Mouse (Mus musculus): ENCODE measurements at regions not wholly inside any gene's neighbourhood (a gene's known extent, or its start where the extent isn't known, plus 50 kb on each side); places are given as distances from the start of the nearest gene placed in this dataset.

DNA sequence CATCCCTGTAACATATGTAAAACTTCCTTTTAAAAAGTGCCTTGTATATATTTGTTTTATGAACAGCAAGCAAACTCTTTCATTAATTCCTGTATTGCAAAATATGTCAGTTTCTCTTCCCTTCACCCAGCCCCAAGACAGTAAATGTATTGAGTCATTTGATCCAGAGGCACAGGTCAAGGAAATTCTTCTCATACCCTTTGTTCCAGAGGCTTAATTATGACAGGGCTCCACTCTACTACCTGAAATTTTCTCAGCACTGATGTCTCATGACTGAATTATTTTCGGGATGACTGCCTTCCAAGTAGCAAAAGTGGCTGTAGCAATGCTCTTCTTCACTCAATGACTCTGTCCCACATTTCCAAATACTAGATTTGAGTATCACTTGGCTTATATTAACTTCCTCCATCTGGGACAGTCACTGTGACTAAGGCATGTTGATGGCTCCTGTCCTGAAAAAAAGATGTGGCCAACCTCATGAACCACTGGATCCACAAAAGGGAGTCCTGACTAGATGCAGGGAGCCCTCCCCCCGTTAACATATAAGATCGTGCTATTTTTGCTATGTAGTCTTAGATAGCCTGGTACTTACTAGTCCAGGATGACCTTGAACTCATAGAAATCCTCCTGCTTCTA is 80.3 kb upstream of the Rbpj start:
- Histone ChIP-seq H3K27me3 (replicated peaks; ENCODE audit: low read depth, poor library complexity, severe bottlenecking) (no peaks in the 10 kb centered on the region), H3K4me3 (no peak overlapping the region), H3K27ac (replicated peaks) (no peak overlapping the region), H3K4me1 (peaks cover 11% of the 10 kb centered on the region), H3K9me3 (no peaks in the 10 kb centered on the region), H3K36me3 (replicated peaks) (no peaks in the 10 kb centered on the region)
- WGBS: 84% methylated on average over 3 of the region's 3 CpGs
- no peak for DNase-seq (ENCODE audit: low spot score)

- 92% methylated on average over 2 of the region's 2 CpGs for WGBS
- H3K9me3 ChIP-seq: no peaks in the 10 kb centered on the region
- H3K4me3 ChIP-seq: no peak overlapping the region
Observed at GRCm38 (mm10) chr5:53393571-53393970, 72.4 kb upstream of the Rbpj start.

DNA sequence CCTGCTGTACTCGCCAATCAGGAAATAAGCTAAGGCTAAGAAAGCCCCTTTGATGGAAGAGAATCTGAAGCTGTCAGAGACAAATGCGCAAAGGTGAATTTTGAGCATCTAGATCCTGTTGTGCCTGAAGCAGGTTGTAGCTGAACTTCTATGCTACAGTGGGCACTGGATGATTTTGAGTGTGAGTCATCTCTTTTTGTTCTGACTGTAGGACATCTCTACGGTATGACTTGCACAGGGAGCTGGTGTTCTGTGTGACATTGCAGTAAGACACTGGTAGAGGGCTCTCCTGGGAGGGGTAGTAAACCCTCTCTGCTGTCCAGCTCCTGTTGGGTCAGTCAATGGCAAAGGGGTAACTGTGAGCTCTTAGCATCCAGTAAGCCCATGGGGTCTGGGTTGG is 71.4 kb upstream of the Rbpj start:
- Histone ChIP-seq H3K27me3 (replicated peaks; ENCODE audit: low read depth, poor library complexity, severe bottlenecking) (no peaks in the 10 kb centered on the region), H3K36me3 (replicated peaks) (no peaks in the 10 kb centered on the region), H3K4me3 (no peak overlapping the region), H3K27ac (replicated peaks) (no peak overlapping the region), H3K9me3 (no peaks in the 10 kb centered on the region), H3K4me1 (no peaks in the 10 kb centered on the region)
- no peak for DNase-seq (ENCODE audit: low spot score)
- 84% methylated on average over 3 of the region's 3 CpGs for WGBS

More at GRCm38 (mm10) chr5:53393571-53393970, 72.4 kb upstream of the Rbpj start:
- no peaks in the 10 kb centered on the region for H3K36me3 ChIP-seq (replicated peaks)
- no peak for DNase-seq (ENCODE audit: low spot score)
- no peak overlapping the region for H3K27ac ChIP-seq (replicated peaks)
- no peaks in the 10 kb centered on the region for H3K27me3 ChIP-seq (replicated peaks; ENCODE audit: low read depth, poor library complexity, severe bottlenecking)
- H3K4me1 ChIP-seq: no peaks in the 10 kb centered on the region

DNA sequence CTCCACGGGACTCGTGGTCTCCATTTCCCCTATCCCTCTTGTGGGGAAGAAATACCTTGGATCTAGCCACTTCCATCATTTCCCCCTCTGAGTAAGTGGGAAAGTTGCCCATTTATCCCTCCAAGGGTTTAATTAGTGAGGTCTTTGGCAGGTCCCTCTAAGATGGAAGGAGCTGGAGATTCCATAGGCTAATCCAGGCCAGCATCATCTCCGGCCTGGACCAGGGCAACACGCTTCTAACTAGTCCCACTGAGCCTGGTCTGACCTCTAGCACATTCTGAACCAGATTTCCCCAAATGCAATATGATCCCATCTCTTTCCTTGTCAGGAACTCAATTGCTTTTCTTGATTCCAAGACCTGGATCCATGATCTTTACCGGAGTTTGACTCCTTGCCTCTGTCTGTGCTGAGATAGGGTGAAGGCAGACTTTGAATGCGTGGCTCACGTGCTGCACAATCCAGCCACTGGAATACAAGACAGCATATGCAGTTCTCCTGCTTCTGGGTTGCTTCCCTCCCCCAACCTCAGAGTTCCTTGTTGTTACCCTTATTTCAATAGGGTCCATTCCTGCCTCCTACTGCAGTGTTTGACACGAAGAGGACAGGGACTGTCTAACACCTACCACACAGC is 67.4 kb upstream of the Rbpj start:
- Histone ChIP-seq H3K27me3 (replicated peaks; ENCODE audit: low read depth, poor library complexity, severe bottlenecking) (no peaks in the 10 kb centered on the region), H3K4me3 (no peak overlapping the region), H3K9me3 (no peaks in the 10 kb centered on the region), H3K36me3 (replicated peaks) (no peaks in the 10 kb centered on the region), H3K4me1 (no peaks in the 10 kb centered on the region), H3K27ac (replicated peaks) (no peak overlapping the region)
- DNase-seq (ENCODE audit: low spot score): no peak
- WGBS: 88% methylated on average over 8 of the region's 8 CpGs

DNA sequence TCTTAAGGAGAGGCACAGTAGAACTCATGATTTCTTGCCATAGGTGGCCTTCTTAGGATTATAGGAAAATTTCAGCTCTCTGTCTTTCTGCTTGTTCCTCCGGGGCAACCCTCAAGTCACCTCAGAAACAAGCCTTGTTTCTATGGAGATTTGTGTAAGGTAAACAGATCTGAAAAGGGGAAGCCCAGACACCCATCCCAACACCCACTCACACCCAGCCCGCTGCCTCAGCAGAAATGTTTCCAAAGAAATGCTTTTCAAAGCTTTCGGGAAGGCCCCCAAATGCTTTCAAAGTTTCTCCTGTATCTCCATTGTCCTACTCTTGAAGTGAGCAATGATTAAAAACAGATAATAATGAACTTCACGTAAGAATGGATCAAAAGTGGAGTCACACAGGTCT is 64.9 kb upstream of the Rbpj start:
- Histone ChIP-seq H3K4me1 (no peaks in the 10 kb centered on the region), H3K4me3 (no peak overlapping the region), H3K27ac (replicated peaks) (no peak overlapping the region), H3K36me3 (replicated peaks) (no peaks in the 10 kb centered on the region), H3K9me3 (no peaks in the 10 kb centered on the region), H3K27me3 (replicated peaks; ENCODE audit: low read depth, poor library complexity, severe bottlenecking) (no peaks in the 10 kb centered on the region)
- DNase-seq (ENCODE audit: low spot score): no peak
- 70% methylated on average over 4 of the region's 4 CpGs for WGBS

DNA sequence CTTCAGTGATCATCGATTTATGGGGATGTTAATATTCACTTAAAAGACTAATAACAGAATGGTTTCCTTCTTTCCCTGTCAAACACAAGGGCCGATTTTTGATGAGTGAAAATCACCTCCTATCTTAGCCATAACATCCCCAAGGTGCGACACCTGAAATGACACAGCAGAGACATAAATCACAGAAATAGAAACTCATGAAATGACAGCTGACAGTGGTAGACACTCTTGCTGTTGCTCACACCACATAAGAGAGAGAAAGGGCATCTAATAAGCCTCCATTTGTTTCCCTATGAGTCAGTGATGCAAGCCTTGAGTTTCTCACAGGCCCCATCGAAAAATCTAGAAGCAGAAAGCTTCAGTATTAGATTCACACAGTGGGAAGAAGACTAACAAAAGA is 63.9 kb upstream of the Rbpj start:
- Histone ChIP-seq H3K27ac (replicated peaks) (no peak overlapping the region), H3K4me1 (no peaks in the 10 kb centered on the region), H3K27me3 (replicated peaks; ENCODE audit: low read depth, poor library complexity, severe bottlenecking) (no peaks in the 10 kb centered on the region), H3K9me3 (no peaks in the 10 kb centered on the region), H3K36me3 (replicated peaks) (no peaks in the 10 kb centered on the region), H3K4me3 (no peak overlapping the region)
- no peak for DNase-seq (ENCODE audit: low spot score)
- 89% methylated on average over 4 of the region's 4 CpGs for WGBS

GRCm38 (mm10) chr5:53402619-53403151 is 63.3 kb upstream of the Rbpj start:
- H3K36me3 ChIP-seq (replicated peaks): no peaks in the 10 kb centered on the region
- no peak for DNase-seq (ENCODE audit: low spot score)
- H3K9me3 ChIP-seq: no peaks in the 10 kb centered on the region
- WGBS: 86% methylated on average over 9 of the region's 9 CpGs
- no peaks in the 10 kb centered on the region for H3K4me1 ChIP-seq
- no peaks in the 10 kb centered on the region for H3K27me3 ChIP-seq (replicated peaks; ENCODE audit: low read depth, poor library complexity, severe bottlenecking)
- no peak overlapping the region for H3K4me3 ChIP-seq
- H3K27ac ChIP-seq (replicated peaks): no peak overlapping the region

DNA sequence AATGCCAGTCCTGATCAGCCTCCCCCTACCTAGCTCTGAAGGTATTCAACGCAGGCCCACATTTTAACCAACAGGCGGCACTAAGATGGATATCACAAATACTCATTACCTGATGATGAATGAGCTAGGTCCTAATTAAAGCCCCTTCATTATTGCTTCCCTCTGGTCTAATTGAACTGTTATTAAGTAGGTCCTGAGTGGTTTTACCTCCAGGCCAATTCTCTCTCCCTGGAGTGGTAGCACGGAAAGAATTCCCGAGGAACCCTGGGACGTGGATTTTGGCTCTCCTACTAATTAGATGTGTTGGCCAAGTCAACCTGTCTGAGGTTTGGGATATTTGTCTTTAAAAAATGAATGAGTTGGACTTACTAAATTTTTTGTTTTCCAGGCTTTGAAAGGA is 60.0 kb upstream of the Rbpj start:
- Histone ChIP-seq H3K4me1 (no peaks in the 10 kb centered on the region), H3K27ac (replicated peaks) (no peak overlapping the region), H3K4me3 (no peak overlapping the region), H3K27me3 (replicated peaks; ENCODE audit: low read depth, poor library complexity, severe bottlenecking) (no peaks in the 10 kb centered on the region), H3K9me3 (no peaks in the 10 kb centered on the region), H3K36me3 (replicated peaks) (no peaks in the 10 kb centered on the region)
- DNase-seq (ENCODE audit: low spot score): no peak
- whole genome bisulfite sequencing: 83% methylated on average over 5 of the region's 5 CpGs

DNA sequence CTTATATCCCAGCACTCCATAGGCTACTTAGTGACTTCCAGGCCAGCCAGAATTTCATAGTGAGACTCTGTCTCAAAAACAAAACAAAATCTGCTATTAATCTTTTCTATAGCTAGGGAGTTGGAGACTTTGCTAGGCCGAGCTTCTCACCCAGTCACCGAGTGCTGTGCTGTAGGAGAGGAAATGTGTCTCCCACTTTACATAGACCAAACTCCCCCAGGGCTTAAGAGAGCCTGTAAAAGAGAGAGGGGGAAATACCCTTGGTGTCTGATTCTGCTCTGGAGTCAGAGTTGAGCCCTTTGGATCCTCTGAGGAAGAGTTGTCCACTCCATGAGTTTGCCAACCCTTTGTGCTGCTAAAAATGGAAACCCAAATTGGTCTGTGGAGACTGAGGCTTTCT is 58.3 kb upstream of the Rbpj start:
- Histone ChIP-seq H3K4me3 (no peak overlapping the region), H3K9me3 (no peaks in the 10 kb centered on the region), H3K27ac (replicated peaks) (no peak overlapping the region), H3K4me1 (0 out of 2 replicates have a peak, but pooled peaks cover 3% of the 10 kb centered on the region), H3K27me3 (replicated peaks; ENCODE audit: low read depth, poor library complexity, severe bottlenecking) (no peaks in the 10 kb centered on the region), H3K36me3 (replicated peaks) (no peaks in the 10 kb centered on the region)
- DNase-seq (ENCODE audit: low spot score): no peak
- 87% methylated on average over 2 of the region's 2 CpGs for WGBS

DNA sequence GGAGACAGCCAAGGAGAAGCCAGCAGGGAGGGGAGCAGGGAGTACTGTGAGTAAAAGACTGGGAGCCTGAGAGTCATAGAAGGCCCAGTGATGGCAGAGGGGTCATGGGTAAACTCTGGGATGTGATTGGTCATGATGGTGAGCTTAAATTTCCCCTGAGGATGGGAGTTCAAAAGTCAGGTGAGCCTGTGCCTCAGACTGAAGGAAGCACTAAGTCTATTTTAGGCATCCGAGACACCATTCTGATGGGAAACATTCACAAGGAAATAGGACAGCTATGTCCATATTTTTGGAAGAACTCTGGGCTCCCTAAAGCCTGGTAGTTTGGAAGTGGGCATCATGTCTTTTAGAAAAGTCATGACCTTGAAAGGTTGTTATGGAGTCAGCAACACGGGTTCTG is 57.7 kb upstream of the Rbpj start:
- Histone ChIP-seq H3K36me3 (replicated peaks) (no peaks in the 10 kb centered on the region), H3K27me3 (replicated peaks; ENCODE audit: low read depth, poor library complexity, severe bottlenecking) (no peaks in the 10 kb centered on the region), H3K9me3 (no peaks in the 10 kb centered on the region), H3K4me1 (0 out of 2 replicates have a peak, but pooled peaks cover 3% of the 10 kb centered on the region), H3K4me3 (no peak overlapping the region), H3K27ac (replicated peaks) (no peak overlapping the region)
- no peak for DNase-seq (ENCODE audit: low spot score)
- 83% methylated on average over 2 of the region's 2 CpGs for WGBS

DNA sequence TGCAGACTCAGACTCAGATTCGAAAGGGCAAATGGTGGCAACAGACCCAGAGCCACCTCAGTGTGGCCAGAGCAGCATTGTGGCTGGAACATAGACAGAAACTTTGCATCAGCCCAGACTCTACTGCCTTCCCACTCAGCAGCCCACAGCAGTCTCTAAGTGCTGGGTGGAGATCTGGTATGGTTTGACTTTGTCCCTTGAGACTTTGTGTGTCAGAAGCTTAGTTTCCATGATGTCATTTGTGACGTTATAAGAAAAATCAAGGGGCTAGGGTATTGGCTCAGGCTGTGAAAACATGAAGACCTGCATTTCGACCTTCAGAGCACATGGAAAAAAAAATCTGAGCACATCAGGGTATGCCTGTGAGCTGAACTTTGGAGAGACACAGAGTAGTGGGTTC is 56.2 kb upstream of the Rbpj start:
- 76% methylated on average over 3 of the region's 3 CpGs for WGBS
- no peak for DNase-seq (ENCODE audit: low spot score)
- Histone ChIP-seq H3K36me3 (replicated peaks) (no peaks in the 10 kb centered on the region), H3K9me3 (no peaks in the 10 kb centered on the region), H3K27ac (replicated peaks) (no peak overlapping the region), H3K4me1 (0 out of 2 replicates have a peak, but pooled peaks cover 3% of the 10 kb centered on the region), H3K4me3 (no peak overlapping the region), H3K27me3 (replicated peaks; ENCODE audit: low read depth, poor library complexity, severe bottlenecking) (no peaks in the 10 kb centered on the region)

- Histone ChIP-seq H3K27me3 (replicated peaks; ENCODE audit: low read depth, poor library complexity, severe bottlenecking) (no peaks in the 10 kb centered on the region), H3K4me1 (0 out of 2 replicates have a peak, but pooled peaks cover 3% of the 10 kb centered on the region), H3K9me3 (no peaks in the 10 kb centered on the region), H3K36me3 (replicated peaks) (no peaks in the 10 kb centered on the region), H3K4me3 (no peak overlapping the region), H3K27ac (replicated peaks) (no peak overlapping the region)
- WGBS: 68% methylated on average over 7 of the region's 7 CpGs
- DNase-seq (ENCODE audit: low spot score): no peak
Observed at GRCm38 (mm10) chr5:53412391-53413075, 53.4 kb upstream of the Rbpj start.

- DNase-seq (ENCODE audit: low spot score): no peak
- 0 out of 2 replicates have a peak, but pooled peaks cover 3% of the 10 kb centered on the region for H3K4me1 ChIP-seq
- WGBS: 82% methylated on average over 3 of the region's 3 CpGs
- H3K27me3 ChIP-seq (replicated peaks; ENCODE audit: low read depth, poor library complexity, severe bottlenecking): no peaks in the 10 kb centered on the region
- no peak overlapping the region for H3K4me3 ChIP-seq
- no peaks in the 10 kb centered on the region for H3K36me3 ChIP-seq (replicated peaks)
- no peak overlapping the region for H3K27ac ChIP-seq (replicated peaks)
- H3K9me3 ChIP-seq: no peaks in the 10 kb centered on the region
Observed at GRCm38 (mm10) chr5:53413677-53414076, 52.3 kb upstream of the Rbpj start.
